Mouse (Mus musculus) left cerebral cortex, postnatal 14 days (tissue): Measurements from ENCODE around the gene Zswim8. TPM values are rescaled to one million over a fixed set of nuclear protein-coding genes. Genes with fewer than 3 reads are reported as not detected.

ENCODE experiments used
- DNase-seq, 2 experiments: peaks; one replicate each; pipeline ENCODE4 v3.0.0; 2021 to 2022; ENCODE audit warnings: low spot score in 2 of 2, mixed read lengths in 1 of 2
- intact Hi-C: fragments of 180-260 bp; cut with DNase I; formaldehyde crosslinking; loops from one replicate; pipeline ENCODE4 v1.15.1; 2025
- microRNA-seq, 2 experiments: library from miRNA; unstranded; fragments of <30 nt; microRNA quantifications; one replicate each; pipeline ENCODE4 v1.2.0; 2022
- total RNA-seq, 2 experiments: library from RNA; stranded (reverse); gene quantifications; 2 replicates each; pipeline ENCODE4 v1.2.3; 2021

Gene Zswim8
- total RNA-seq, 2 experiments from 2014 or later: 136 to 142 TPM

GRCm38 (mm10) chr14:20753792-20754191 lies 46.4 kb downstream of the Zswim8 start:
- intact Hi-C loops: no loop called here
- no peak for DNase-seq

GRCm38 (mm10) chr14:20757370-20757907 lies 50.1 kb downstream of the Zswim8 start:
- intact Hi-C loops: no loop called here
- DNase-seq: no peak

DNA sequence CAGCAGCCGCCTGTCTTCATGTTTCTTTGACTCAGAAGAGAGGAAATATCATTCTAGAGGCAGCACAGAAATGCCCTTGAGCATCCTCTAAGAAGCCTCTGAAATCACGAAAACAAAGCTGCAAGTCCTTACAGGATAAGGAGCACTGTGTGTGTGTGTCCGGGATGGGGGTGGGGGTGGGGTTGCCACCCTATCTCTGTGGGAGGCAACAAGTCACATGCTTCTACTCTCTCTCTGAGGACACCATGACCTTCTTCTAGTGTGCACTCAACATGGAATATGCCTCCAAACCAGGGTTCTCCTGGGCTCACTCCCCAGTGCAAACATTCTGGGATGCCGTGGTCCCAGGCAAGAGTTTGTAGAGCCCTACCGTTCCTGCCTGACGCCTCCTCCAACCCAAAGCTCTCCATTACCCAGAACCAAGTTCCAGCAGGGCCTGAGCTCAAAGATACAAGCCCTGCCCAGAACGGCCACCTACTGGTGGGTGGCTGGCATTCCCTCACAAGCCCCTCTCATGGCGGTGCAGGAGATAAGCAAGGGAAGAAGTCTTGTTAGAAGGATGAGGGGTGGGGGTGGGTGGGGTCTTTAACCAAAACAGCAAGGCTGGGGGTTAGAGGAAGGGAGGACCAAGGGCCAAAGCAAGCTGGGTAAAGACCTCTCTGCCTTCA lies 51.5 kb downstream of the Zswim8 start:
- intact Hi-C loops: no loop called here
- no peak for DNase-seq

DNA sequence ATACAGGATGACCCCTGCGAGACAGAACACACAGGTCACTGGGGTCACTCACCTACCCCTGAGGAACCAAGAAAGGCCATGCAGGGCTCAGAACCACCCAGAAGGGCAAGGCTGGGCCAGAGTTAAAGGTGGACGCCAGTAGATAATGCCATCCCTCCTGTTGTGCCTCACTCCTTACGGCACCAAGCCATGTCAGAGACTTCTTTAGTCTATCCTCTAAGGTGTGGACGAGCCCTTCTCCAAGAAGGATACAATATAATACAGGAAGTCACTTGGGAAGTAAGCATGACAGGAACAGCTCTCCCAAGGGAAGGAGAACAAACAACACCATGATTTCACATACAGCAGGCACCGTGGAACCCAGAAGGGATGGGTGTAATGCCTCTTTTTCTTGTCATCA lies 57.6 kb downstream of the Zswim8 start:
- no peak for DNase-seq
- intact Hi-C loops: no loop called here

DNA sequence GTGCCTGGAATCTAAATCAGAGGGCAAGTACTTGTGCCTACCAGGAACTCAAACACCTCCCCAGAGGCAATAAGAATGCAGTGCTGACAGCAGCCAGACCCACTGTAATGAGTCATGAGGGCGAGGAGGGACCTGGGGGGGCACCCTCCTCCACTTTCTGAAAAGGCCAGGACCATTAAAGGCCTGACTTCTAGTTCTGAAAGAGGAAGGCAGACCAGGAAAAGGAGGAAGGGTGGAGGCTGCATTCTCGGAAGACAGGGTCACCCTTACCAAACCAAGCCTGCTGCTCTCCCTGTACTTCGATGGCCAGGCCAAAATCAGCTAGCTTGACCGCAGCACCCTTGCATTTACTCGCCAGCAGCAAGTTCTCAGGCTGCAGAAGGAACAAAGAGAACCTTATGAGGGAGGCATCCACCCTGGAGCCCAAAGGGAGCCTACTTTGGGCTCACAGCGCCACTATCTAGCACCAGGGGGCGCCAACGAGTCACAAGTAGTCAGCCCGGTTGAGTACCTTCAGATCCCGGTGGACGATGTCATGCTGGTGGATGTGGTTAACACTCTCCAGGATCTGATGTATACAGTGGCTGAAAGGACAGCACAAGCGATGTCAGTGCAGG lies 58.4 kb downstream of the Zswim8 start:
- DNase-seq: peak; percentile 91
- intact Hi-C loops: loop anchor here (2.0 kb wide), 1 partner anchor 107 kb away; no protein-coding TSS in a partner anchor

- intact Hi-C loops: loop anchor here (1.0 to 2.0 kb wide), 2 partner anchors 23 to 105 kb away; no protein-coding TSS in a partner anchor
- no peak for DNase-seq
These were observed 60.6 kb downstream of the Zswim8 start for GRCm38 (mm10) chr14:20767936-20768335.

- peak in 1 of 2 experiments; percentile 31 for DNase-seq
These were observed 61.2 kb downstream of the Zswim8 start for GRCm38 (mm10) chr14:20768581-20768980.

DNA sequence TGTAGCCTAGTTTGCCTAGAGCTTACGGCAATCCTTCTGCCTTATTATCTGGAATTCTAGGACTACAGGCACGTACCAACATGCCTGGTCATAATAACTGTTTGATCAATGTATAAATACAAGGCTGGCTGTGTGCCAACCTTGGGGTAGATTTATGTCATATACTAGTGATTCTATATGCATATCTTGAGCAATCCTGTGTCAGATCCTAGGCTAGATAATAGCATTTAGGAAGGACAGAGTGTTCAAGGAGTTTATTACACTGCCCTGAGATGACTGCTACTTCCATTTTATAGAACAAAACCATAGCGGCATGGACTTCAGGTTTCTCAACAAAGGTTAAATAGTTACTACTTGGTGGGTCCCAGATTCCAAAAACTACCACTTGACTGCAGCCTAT lies 64.6 kb downstream of the Zswim8 start:
- DNase-seq: no peak
- intact Hi-C loops: no loop called here

More at GRCm38 (mm10) chr14:20768581-20768980, 61.2 kb downstream of the Zswim8 start:
- intact Hi-C loops: loop anchor here (1.0 kb wide), 1 partner anchor 23 kb away; no protein-coding TSS in a partner anchor

DNA sequence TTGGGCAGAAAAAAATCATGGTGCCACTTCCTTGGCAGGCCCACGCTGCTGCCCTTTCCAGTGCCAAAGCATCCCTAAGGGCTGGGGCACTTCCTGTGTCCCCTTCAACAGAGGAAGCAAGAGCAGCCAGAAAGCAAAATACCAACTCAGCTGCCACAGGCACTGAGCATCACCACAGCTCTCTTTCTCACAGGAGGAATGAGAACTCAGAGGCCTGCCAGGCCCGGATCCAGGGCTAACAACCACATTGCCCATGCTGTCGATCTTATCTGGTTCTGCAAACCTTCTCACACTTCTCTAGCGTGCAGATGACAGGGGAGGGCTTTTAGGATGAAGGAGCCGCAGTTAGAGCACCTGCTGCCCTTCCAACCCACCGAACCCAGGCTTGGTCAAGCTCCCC lies 65.5 kb downstream of the Zswim8 start:
- DNase-seq: no peak
- intact Hi-C loops: no loop called here

Small RNA genes lying within 50 kb of the gene (microRNA-seq; reads per million reads assigned to microRNA genes)
- 0.26 to 0.67 reads per million in 2 experiments for gene Mir6946

Other genes starting within 250 kb of the Zswim8 start
- gene Anxa7, start 227.4 kb upstream of the Zswim8 start, total RNA-seq: 10 to 100 TPM; 49.4 to 49.8 TPM
- gene Mss51, start 210.7 kb upstream of the Zswim8 start, total RNA-seq: 1 to 10 TPM in 1 of 2 experiments, under 1 TPM in 1; 0.59 to 1.0 TPM
- 100 to 1,000 TPM; 387 to 395 TPM for gene Ppp3cb, start 161.0 kb upstream of the Zswim8 start, total RNA-seq
- gene Usp54, start 66.5 kb upstream of the Zswim8 start, total RNA-seq: 10 to 100 TPM; 29.7 to 35.7 TPM
- gene Myoz1, start 51.0 kb upstream of the Zswim8 start, total RNA-seq: not detected
- under 1 TPM; 0.47 to 0.64 TPM for gene Synpo2l, start 39.2 kb upstream of the Zswim8 start, total RNA-seq
- gene Sec24c, start 33.2 kb upstream of the Zswim8 start, total RNA-seq: 100 to 1,000 TPM in 1 of 2 experiments, 10 to 100 TPM in 1; 87.8 to 109 TPM
- 10 to 100 TPM; 19.3 to 20.1 TPM for gene Fut11, start 12.6 kb upstream of the Zswim8 start, total RNA-seq
- 10 to 100 TPM; 49.9 to 53.9 TPM for gene Chchd1, start 4.5 kb upstream of the Zswim8 start, total RNA-seq
- gene Ndst2, start 27.0 kb downstream of the Zswim8 start, total RNA-seq: 10 to 100 TPM; 14.5 to 17.5 TPM
- gene Camk2g, start 86.5 kb downstream of the Zswim8 start, total RNA-seq: 100 to 1,000 TPM; 305 to 316 TPM
- gene Plau, start 129.1 kb downstream of the Zswim8 start, total RNA-seq: 1 to 10 TPM; 7.4 to 7.7 TPM
- 10 to 100 TPM; 27.9 to 28.7 TPM for gene Vcl, start 221.8 kb downstream of the Zswim8 start, total RNA-seq